Mouse (Mus musculus): ENCODE data around the gene Foxj3. TPM values are rescaled to one million over a fixed set of nuclear protein-coding genes. Genes with fewer than 3 reads are reported as not detected.

The Foxj3 gene
- polyA plus RNA-seq (2012; fragmentation: generic; extraction: Trizol): 1 to 10 TPM in 1 of 2 experiments, under 1 TPM in 1; 0.60 to 7.4 TPM

GRCm38 (mm10) chr4:119536615-119537014 lies at the start of gene Foxj3:
TSS of gene Foxj3 (plus strand) at chr4:119537004.

GRCm38 (mm10) chr4:119492291-119492932 lies 44.4 kb upstream of the Foxj3 start, which contains the start of gene Rimkla:
TSS of gene Rimkla (minus strand) at chr4:119492628.

GRCm38 (mm10) chr4:119539031-119539824 lies 2.4 kb downstream of the Foxj3 start, which contains the start of gene Frg2f1:
TSS of gene Frg2f1 (minus strand) at chr4:119539529.

GRCm38 (mm10) chr4:119637176-119637845 lies 100.5 kb downstream of the Foxj3 start, which contains the start of gene Guca2a:
TSS of gene Guca2a (plus strand) at chr4:119637704.

GRCm38 (mm10) chr4:119658731-119659130 lies 121.9 kb downstream of the Foxj3 start, which contains the start of gene Guca2b:
TSS of gene Guca2b (minus strand) at chr4:119658954.

Other genes with a start within 250 kb of the Foxj3 start
- 100 to 1,000 TPM; 229 to 540 TPM for gene Ybx1, start 242.4 kb upstream of the Foxj3 start, polyA plus RNA-seq (2012; fragmentation: generic; extraction: Trizol)
- 10 to 100 TPM; 47.7 to 59.2 TPM for gene Ppih, start 216.5 kb upstream of the Foxj3 start, polyA plus RNA-seq (2012; fragmentation: generic; extraction: Trizol)
- gene Ccdc30, start 121.5 kb upstream of the Foxj3 start, polyA plus RNA-seq (2012; fragmentation: generic; extraction: Trizol): under 1 TPM in 1 of 2 experiments, not detected in 1; 0.12 TPM
- gene Ppcs, start 114.6 kb upstream of the Foxj3 start, polyA plus RNA-seq (2012; fragmentation: generic; extraction: Trizol): 10 to 100 TPM in 1 of 2 experiments, 1 to 10 TPM in 1; 7.8 to 15.0 TPM
- gene Zmynd12, start 114.2 kb upstream of the Foxj3 start, polyA plus RNA-seq (2012; fragmentation: generic; extraction: Trizol): under 1 TPM in 1 of 2 experiments, not detected in 1; 0.06 TPM
- not detected for gene Rimkla, start 44.4 kb upstream of the Foxj3 start, polyA plus RNA-seq (2012; fragmentation: generic; extraction: Trizol)
- 1 to 10 TPM in 1 of 2 experiments, under 1 TPM in 1; 0.57 to 4.1 TPM for gene Frg2f1, start 2.5 kb downstream of the Foxj3 start, polyA plus RNA-seq (2012; fragmentation: generic; extraction: Trizol)
- under 1 TPM in 1 of 2 experiments, not detected in 1; 0.23 TPM for gene Guca2a, start 100.7 kb downstream of the Foxj3 start, polyA plus RNA-seq (2012; fragmentation: generic; extraction: Trizol)
- under 1 TPM in 1 of 2 experiments, not detected in 1; 0.09 TPM for gene Guca2b, start 122.0 kb downstream of the Foxj3 start, polyA plus RNA-seq (2012; fragmentation: generic; extraction: Trizol)
- under 1 TPM; 0.50 to 0.93 TPM for gene Hivep3, start 196.8 kb downstream of the Foxj3 start, polyA plus RNA-seq (2012; fragmentation: generic; extraction: Trizol)

All from C3H10T1/2 (cell line).